Mouse (Mus musculus) ovary, adult 18-20 months (tissue): Measurements from ENCODE around the gene Npy1r.

ENCODE experiments used
- DNase-seq: peaks from one replicate; pipeline ENCODE4 v3.0.0; 2022; ENCODE audit warnings: low spot score, mixed read lengths

Npy1r gene

DNA sequence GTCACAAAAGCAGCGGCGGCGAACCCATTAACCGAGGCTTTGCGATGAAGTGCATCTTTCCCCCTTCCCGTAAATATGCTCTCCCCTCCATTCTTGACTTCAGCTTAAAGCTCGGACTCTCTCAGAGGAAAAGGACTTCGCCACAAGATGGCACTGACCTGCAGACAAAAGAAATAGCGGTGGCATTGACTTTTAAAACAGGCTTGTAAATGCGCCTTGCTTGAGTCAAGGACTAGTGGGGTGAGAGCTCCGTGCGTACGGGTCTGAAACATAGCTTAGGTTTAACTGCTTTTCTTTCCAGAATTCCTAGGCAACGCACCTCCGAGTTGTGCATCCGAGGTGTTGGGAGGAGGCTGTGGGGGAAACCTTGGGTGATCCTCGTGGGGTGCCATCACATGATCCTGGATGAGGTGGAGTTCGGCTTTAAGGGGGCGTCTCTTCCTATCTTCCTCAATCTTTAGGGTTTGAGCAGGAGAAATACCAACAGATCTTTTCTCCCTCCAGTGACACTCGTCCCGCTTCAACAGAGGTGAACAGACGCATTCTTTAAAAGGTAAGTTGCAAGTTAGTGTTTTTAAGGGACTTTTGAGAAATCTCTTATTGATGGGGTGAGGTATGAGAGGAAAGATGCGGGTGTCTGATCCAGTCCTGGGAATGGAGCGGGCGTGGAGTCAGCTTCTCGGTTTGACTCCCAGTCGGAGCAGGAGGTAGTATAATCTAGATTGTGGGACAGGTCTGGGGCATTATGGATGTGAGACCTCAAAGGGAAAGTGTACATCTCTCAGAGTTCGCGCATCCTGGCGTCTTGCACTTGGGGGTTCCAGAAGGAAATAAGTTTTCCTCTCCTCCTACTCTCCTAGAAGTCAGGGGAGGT, at the start of gene Npy1r:
Gene Npy1r, plus strand, starts transcription at position 223 of the 874 bp plus-strand sequence.
- peak; percentile 8 for DNase-seq

DNA sequence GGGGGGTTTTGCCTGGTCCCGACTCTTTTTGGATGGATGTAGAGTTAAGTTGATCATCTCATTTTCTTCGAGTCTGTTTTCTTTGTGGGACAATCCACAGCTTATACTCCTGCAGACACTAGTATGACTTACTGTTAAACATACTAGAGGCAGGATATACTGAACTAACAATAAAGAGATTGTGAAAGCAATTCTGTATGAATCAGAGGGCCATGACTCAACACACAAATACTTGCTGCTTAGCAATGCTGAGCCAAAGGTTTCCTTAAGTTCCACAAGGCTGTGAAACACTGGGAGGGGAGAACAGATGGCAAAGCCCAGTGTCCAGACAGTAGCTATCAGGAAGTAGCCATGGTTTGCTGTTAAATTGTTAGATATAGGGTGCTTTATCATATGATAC, 15.7 kb upstream of the Npy1r start:
- DNase-seq, result no peak

DNA sequence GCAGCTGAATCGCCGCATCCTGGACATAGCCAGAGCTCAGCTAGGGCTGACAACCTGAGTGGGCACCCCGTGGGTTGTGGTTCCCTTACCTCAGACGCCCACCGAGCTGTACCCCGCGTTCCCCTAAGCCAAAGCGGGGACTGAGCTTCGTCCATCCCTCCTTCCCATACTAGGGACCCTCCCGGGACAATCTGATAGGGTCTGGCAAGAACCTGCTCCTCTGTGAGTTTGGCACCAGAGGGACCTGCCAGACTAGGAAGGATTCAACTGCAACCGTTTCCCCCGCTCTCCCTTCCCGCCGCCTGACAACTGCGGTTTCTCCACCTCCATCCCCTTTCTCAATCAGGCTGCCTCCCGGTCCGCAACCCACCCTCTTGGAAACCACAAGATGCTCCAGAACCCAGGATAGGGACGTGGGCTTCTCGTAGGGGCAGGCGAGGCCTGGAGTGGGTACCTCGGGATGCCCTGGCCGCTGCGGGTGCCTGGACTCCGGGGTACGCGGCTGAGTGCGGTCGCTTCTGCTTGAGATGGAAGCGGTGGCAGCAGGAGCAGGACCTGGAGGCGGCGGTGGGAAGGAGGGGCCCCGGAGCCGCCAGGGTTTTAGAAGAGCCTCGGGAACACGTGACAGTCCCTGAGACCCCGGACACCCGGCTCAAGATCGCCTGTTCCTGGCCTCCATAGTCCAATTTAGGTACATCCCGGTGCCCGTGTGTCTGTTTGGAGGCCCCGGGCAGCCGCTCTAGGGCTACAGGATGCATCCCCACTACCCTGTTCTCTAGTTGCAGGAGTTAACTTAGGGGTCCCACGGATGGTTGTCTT, 9.3 kb upstream of the Npy1r start, which contains the start of gene Npy5r:
Gene Npy5r, minus strand, starts transcription at position 618 of the 819 bp plus-strand sequence.
- DNase-seq, result no peak

DNA sequence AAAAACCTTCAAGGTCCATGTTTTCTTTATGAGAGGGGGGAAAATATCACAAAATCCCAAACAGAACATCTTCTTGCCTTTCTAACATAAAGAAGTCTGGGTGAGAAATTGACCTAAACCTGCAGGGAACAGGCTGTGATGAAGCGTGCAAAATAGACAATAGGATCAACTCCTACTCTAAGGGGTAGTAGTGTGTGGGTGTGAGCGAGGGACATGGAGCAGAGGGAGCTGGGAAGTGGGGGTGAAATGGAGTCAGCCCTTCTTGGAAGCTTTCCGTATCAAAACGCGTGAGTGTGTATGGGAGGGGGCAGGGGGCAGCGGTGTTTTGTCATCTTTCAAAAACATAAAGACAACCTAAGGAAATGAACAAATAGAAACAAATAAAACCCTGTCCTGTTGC, 8.6 kb upstream of the Npy1r start:
- no peak for DNase-seq

DNA sequence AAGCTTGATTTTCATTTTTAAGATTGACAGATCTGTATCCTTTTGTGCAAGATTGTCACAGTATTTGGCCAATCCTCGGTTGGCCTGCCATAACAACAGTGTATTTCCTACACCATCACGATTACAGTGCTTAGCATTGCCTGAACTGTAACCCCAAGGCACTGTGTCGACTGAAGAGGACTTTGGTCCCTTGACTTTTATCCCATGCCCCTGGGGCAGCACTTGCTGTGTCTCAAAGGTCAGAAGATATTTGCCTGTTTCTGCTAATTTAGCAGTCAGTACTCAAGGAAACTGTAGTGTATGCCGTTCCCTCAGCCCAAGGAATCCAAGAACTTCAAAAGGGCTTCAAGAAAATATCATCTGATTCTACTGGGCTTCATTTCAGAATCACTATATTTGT, 8.2 kb upstream of the Npy1r start:
- DNase-seq, result no peak

DNA sequence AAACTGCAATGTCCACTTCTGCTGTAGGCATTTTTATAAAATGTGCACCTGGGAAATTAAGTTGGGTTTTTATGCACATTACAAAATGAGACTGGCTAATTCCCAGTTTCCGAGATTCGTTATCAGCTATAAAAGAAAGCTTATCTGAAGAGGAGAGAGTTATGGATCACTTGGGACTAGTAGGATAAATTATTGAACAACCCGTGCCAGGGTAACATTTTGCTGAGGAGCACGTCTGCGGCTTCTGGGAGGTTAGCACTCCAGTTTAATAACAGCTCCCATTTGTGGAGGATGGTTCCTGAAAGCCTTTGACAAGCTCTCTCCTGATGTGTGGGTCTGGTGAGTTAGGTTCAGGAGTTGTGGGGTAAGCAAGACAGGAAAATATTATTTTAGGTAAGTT, 6.6 kb upstream of the Npy1r start:
- DNase-seq, result no peak

DNA sequence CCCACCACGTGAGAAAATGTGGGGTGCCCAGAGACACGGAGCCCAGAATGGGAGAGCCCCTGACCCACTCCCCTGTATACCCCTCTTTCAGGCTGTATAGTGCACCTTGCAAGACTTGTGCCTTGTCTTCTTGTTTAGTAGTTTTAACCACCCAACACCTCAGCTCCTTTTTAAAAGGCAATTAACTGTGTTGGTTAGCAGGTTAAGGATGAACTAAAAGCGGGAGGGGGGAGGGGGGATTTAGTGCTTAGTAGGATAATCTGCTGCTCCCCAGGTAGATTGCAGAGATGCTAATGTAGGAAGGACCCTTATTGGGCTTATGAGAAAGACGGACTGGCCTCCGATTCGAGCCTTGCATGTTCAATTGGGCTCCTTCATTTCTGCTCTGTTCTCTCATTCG, 1.0 kb downstream of the Npy1r start:
- DNase-seq, result no peak

DNA sequence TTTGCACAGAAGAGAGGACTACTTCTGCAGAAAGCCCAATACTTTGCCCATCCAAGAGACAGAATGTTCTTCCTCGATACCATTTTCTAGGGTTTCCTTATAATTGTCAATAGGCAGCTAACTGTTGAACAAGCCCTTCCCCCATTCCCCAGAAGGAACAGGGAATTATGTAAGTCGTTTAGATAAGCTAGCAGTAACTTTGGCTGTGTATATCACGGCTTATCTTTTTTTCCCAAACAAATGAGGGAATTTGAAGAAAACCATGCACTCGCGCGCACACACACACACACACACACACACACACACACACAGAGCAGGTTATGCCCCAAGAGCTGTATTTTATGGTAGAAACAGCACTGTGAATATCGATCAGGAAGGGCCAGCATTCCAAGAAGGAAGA, 1.8 kb downstream of the Npy1r start:
- DNase-seq, result no peak

DNA sequence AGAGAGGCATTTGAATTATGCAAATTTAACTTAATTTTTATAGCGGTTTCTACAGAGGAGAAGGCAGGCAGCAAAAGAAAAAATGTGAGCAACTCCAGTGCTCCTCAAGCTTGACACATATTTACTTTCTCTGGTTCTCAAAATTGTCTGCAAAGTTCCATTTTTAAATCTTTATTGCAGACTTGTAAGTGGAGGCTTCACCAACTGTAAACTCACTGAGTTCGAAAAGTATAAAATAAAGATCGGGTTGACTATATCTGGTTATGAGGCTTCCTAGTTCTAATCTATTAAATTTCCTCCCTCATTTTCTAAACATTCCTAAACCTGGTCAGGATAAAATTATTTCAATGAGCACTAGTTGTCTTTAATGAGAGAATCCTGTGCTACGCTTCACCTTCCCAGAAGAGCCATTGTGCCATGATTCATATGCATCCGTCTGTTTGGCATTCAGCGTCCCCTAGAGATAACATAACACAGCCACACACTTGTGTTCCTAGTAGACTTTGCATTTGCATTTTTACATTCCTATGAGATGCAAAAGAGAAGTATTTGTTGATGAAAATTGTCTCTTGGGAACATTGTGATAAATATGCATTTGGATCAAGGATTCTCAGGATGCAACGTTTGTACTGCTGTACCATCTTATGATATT, 17.5 kb downstream of the Npy1r start:
- no peak for DNase-seq

DNA sequence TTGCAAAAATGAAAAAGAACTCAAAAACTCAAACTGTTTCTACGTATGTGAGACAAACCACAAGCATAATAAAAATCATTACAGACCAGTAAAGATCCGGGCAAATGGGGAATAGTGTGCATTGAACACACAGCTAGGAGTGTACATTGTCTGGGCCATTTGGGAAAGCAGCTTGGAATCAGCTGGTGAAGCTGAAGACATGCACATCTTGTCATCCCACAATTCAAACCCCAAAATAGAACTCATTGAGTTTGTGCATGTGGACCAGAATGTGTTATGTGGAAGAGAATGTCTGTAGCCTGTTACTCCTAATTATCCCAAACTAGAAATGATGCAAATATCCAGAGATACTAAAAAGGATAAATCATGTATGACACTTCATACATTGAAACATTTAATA, 25.8 kb downstream of the Npy1r start:
- DNase-seq, result no peak

DNA sequence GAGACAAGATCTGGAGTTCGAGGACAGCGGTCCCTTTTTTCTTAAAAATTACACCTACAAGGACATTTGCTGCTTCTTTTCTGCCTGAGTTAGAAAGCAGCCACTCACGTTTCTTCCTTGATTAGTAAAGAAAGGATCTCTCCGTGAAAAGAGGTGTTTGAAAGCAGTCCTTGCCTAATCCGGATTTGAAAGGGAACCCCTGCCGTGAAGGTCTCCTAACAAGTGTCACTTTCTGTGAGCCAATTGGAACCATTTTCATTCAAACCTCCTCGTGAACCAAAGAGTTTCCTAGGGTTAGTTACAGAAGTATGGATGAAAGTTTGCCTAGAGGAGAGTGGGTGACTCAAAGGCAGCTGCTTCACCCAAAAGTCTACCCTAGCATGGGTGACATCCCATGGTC, 32.5 kb downstream of the Npy1r start:
- no peak for DNase-seq

DNA sequence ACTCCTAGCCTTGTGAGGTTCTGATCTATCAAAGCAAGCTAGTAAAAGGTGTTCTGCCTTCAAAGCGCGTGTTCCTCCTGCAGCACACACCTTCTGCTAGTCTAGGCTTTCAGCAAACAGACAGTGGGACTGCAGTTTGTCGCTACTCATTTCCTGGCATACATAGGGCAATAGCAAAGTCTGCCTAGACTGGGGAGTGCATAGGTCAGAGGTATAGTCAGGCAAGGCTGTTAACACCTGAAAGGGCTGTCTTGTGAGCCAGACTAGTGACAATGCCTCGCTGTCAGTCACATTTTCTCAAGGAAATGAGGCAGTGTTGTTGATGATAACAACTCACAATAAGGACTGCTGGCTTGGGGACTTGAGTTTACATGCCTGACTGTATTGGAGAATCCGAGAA, 35.0 kb downstream of the Npy1r start:
- no peak for DNase-seq

DNA sequence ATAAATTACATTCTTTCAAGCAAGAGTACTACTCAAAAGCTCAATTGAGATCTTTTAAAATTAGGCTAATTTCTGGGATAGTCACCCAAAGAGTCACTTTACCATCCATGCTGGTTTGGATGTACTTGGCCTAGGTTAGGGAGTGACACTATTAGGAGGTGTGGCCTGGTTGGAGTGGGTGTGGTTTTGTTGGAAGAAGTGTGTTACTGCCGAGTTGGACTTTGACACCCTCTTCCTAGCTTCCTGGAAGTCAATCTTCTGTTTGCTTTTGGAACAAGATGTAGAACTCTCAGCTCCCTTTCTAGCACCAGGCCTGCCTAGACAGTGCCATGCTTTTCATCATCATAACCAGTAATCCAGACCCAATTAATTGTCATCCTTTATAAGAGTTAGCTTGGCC, 45.4 kb downstream of the Npy1r start:
- no peak for DNase-seq

DNA sequence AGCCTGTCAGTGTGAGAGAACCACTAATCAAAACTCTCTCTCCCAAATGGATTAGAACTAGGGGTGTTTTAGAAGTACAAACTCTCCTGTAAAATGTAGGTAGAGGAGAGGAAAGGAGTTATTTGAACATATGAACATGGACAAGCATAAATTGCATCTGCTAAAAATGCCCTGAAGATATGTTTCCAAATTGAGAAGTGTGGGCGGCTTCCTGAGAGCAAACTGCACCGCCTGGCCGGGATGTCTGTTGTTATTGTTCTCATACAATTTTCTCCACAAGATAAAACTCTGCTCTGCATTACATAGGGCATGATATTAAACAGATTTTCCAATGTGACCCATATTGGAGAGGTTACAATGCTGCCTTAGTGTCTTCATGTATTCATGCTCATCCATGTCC, 48.6 kb downstream of the Npy1r start:
- no peak for DNase-seq

DNA sequence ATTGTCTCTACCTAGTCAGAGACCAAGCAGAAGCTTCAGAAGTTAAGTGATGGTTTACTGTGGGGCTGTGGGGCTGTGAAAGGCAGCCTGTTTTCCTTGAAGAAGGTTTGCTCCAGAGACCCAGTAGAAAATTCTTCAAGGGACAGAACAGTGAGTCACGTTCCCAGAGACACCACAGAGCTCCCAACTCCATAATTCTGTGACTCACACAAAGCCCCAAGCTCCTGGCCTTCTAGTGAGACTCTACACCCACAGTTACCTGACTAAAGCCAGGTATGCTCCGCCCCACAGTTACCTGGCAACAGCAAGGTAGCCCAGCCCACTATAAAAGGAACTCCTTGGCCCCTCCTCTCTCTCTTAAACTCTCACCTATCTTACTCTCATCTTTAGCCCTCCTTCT, 54.6 kb downstream of the Npy1r start:
- DNase-seq, result no peak

DNA sequence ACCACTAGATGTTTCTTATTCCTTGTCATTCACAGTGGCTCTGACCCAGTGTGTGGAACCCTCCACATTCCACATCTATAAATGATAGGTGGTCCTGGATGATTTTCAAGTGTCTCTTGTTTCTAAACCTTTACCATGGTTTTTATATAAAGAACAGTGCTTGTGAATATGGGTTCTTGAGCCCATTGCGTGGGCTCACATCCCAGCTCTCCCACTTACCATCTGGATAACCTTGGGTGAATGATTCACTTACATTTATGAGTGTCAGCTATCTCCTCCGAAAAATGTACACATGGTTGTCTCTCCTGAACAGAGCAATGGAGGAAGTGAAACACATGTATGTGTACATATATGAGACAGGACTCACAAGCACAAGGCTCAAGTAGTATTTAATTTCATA, 59.2 kb downstream of the Npy1r start:
- no peak for DNase-seq
